Mouse (Mus musculus) myocyte (in vitro differentiated cells): ENCODE results near the gene Dusp18. TPM values are rescaled to one million over a fixed set of nuclear protein-coding genes. Genes with fewer than 3 reads are reported as not detected.

Experiments
- H3K27me3 ChIP-seq: one replicate; pipeline ENCODE4 v1.6.1; 2011; ENCODE audit not compliant: control insufficient read depth, insufficient read depth, insufficient read length
- H3K36me3 ChIP-seq: one replicate; pipeline ENCODE4 v1.6.1; 2011; ENCODE audit not compliant: control insufficient read depth, insufficient read depth
- H3K4me2 ChIP-seq: one replicate; pipeline ENCODE4 v1.6.1; 2011; ENCODE audit warnings: low read depth, control low read depth
- H3K4me3 ChIP-seq: one replicate; pipeline ENCODE4 v1.5.1; 2011; ENCODE audit warnings: mild to moderate bottlenecking, control low read depth, moderate library complexity
- H3K79me2 ChIP-seq: one replicate; pipeline ENCODE4 v1.6.1; 2011; ENCODE audit not compliant: control insufficient read depth, insufficient read depth
- H3ac ChIP-seq: one replicate; pipeline ENCODE4 v1.6.1; 2011; ENCODE audit not compliant: control insufficient read depth, insufficient read length
- CEBPB ChIP-seq: IDR thresholded peaks from 2 replicates; pipeline ENCODE4 v1.6.1; 2011; ENCODE audit warnings: mild to moderate bottlenecking, moderate library complexity; ENCODE audit not compliant: poor library complexity, insufficient read depth, severe bottlenecking
- E2F4 ChIP-seq: IDR thresholded peaks from one replicate; pipeline ENCODE4 v1.6.1; 2011; ENCODE audit warnings: mild to moderate bottlenecking, control low read depth, moderate library complexity; ENCODE audit not compliant: insufficient read depth
- MAX ChIP-seq: IDR thresholded peaks from one replicate; pipeline ENCODE4 v1.6.1; 2011; ENCODE audit warnings: low read depth, mild to moderate bottlenecking, control low read depth
- MYOD1 ChIP-seq, 3 experiments: IDR thresholded peaks; one replicate each; pipeline ENCODE4 v1.6.1; 2011; ENCODE audit warnings: control low read depth in 2 of 3, low read depth in 2 of 3, mild to moderate bottlenecking in 2 of 3, moderate library complexity in 1 of 3; ENCODE audit not compliant: insufficient read length in 2 of 3, control insufficient read depth in 1 of 3
- MYOG ChIP-seq, 3 experiments: IDR thresholded peaks; one replicate each; pipeline ENCODE4 v1.6.1; 2011; ENCODE audit warnings: control low read depth in 2 of 3, low read depth in 2 of 3, mild to moderate bottlenecking in 2 of 3; ENCODE audit not compliant: insufficient read length in 2 of 3, control insufficient read depth in 1 of 3, insufficient read depth in 1 of 3
- POLR2A ChIP-seq: IDR thresholded peaks from one replicate; pipeline ENCODE4 v1.6.1; 2011; ENCODE audit warnings: low read depth, mild to moderate bottlenecking, control low read depth, moderate library complexity; ENCODE audit not compliant: insufficient read length
- POLR2AphosphoS2 ChIP-seq: IDR thresholded peaks from one replicate; pipeline ENCODE4 v1.6.1; 2011; ENCODE audit warnings: low read depth, control low read depth; ENCODE audit not compliant: insufficient read length
- REST ChIP-seq: IDR thresholded peaks from one replicate; pipeline ENCODE4 v1.6.1; 2011; ENCODE audit warnings: mild to moderate bottlenecking, control low read depth, moderate library complexity; ENCODE audit not compliant: insufficient read depth, insufficient read length
- SRF ChIP-seq: IDR thresholded peaks from one replicate; pipeline ENCODE4 v1.6.1; 2011; ENCODE audit warnings: low read depth; ENCODE audit not compliant: control insufficient read depth, insufficient read length
- TCF12 ChIP-seq: IDR thresholded peaks from one replicate; pipeline ENCODE4 v1.6.1; 2011; ENCODE audit warnings: mild to moderate bottlenecking, control low read depth; ENCODE audit not compliant: poor library complexity, insufficient read depth, severe bottlenecking
- TCF3 ChIP-seq: IDR thresholded peaks from one replicate; pipeline ENCODE4 v1.6.1; 2011; ENCODE audit warnings: low read depth, control low read depth; ENCODE audit not compliant: insufficient read length
- USF1 ChIP-seq: IDR thresholded peaks from one replicate; pipeline ENCODE4 v1.6.1; 2011; ENCODE audit warnings: low read depth, mild to moderate bottlenecking, control low read depth, moderate library complexity
- polyA plus RNA-seq: library from polyadenylated mRNA; unstranded; fragments of >200 nt; fragmentation: generic; extraction: Trizol; gene quantifications from one replicate; pipeline ENCODE4 v1.2.1, GENCODE M21; 2012; ENCODE audit warnings: missing spikeins

The Dusp18 gene
- polyA plus RNA-seq, 1 experiment = 26.5 TPM

GRCm38 (mm10) chr11:3920476-3920875 is 25.4 kb downstream of the Dusp18 start:
- no peak overlapping the region for H3ac ChIP-seq
- no peaks in the 10 kb centered on the region for H3K27me3 ChIP-seq
- H3K4me2 ChIP-seq = no peak overlapping the region
- no peak overlapping the region for H3K4me3 ChIP-seq
- no peaks in the 10 kb centered on the region for H3K79me2 ChIP-seq
- no peaks in the 10 kb centered on the region for H3K36me3 ChIP-seq
- no peak for TF ChIP-seq MAX
- TF ChIP-seq MYOD1 (IDR thresholded peaks at IDR 0.05; ENCODE audit: control insufficient read depth in 1 of 3, insufficient read length in 2 of 3, low read depth in 2 of 3) = no peak
- TF ChIP-seq CEBPB = no peak
- TF ChIP-seq POLR2AphosphoS2 = no peak
- TF ChIP-seq SRF = no peak
- TF ChIP-seq TCF12 = no peak
- no peak for TF ChIP-seq MYOG (IDR thresholded peaks at IDR 0.05; ENCODE audit: control insufficient read depth in 1 of 3, insufficient read depth in 1 of 3, insufficient read length in 2 of 3, low read depth in 2 of 3)
- TF ChIP-seq TCF3 = no peak
- no peak for TF ChIP-seq REST
- TF ChIP-seq USF1 = no peak
- no peak for TF ChIP-seq POLR2A
- TF ChIP-seq E2F4 = no peak

GRCm38 (mm10) chr11:3921281-3921850 is 26.3 kb downstream of the Dusp18 start:
- Histone ChIP-seq H3K36me3 (no peaks in the 10 kb centered on the region), H3K27me3 (no peaks in the 10 kb centered on the region), H3K4me3 (no peak overlapping the region), H3ac (no peak overlapping the region), H3K79me2 (no peaks in the 10 kb centered on the region), H3K4me2 (peak overlapping the region; percentile 54)
- TF ChIP-seq REST (no peak), USF1 (no peak), MYOG (IDR thresholded peaks at IDR 0.05; ENCODE audit: control insufficient read depth in 1 of 3, insufficient read depth in 1 of 3, insufficient read length in 2 of 3, low read depth in 2 of 3) (no peak), MAX (no peak), POLR2A (no peak), TCF3 (no peak), SRF (no peak), POLR2AphosphoS2 (no peak), E2F4 (no peak), MYOD1 (IDR thresholded peaks at IDR 0.05; ENCODE audit: control insufficient read depth in 1 of 3, insufficient read length in 2 of 3, low read depth in 2 of 3) (no peak), TCF12 (no peak), CEBPB (no peak)

DNA sequence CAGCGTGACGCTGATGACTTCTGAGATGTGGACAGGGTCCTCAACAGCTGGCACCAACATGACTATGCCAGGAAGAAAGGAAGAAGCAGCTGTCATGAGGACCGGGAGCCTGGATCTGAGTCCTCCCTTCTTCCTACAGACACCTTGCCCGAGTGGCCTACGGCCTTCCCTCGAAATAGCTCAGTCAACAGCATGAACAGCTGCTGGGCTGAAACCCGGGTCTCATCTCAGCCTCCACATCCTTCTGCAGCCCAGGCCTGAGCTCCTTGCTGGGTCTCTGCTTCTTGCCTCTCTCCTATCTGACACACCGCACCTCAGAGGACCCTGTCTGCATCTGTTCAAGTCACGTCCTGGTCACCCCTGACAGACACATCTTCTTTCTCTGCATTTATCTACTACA is 27.1 kb downstream of the Dusp18 start:
- Histone ChIP-seq H3K4me2 (no peak overlapping the region), H3K4me3 (no peak overlapping the region)

DNA sequence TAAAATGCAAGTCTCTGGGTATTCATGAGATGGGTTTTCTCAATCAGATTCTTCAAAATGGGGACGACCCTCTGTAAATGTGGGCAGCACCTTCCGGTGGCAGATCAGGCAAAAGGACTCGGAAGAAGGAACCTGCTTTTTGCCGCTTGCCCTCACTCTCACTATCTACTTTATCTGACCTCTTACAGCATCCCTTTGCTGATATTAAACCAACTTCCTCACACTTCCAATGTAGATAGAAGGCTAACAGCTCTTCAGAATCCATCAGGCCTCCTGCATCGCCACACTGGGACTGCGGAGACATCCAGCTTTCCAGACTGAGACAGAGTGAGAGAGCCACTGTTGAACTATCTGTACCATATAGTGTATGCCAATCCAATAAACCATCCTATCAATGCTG is 27.7 kb downstream of the Dusp18 start:
- Histone ChIP-seq H3K4me3 (no peak overlapping the region), H3K36me3 (no peaks in the 10 kb centered on the region), H3K4me2 (no peak overlapping the region), H3K27me3 (no peaks in the 10 kb centered on the region), H3K79me2 (no peaks in the 10 kb centered on the region), H3ac (no peak overlapping the region)
- no peak for TF ChIP-seq TCF3
- TF ChIP-seq POLR2AphosphoS2 = no peak

More for the DNA sequence above, 27.1 kb downstream of the Dusp18 start:
- Histone ChIP-seq H3ac (no peak overlapping the region), H3K27me3 (no peaks in the 10 kb centered on the region), H3K36me3 (no peaks in the 10 kb centered on the region), H3K79me2 (no peaks in the 10 kb centered on the region)
- TF ChIP-seq USF1 = no peak
- no peak for TF ChIP-seq MYOG (IDR thresholded peaks at IDR 0.05; ENCODE audit: control insufficient read depth in 1 of 3, insufficient read depth in 1 of 3, insufficient read length in 2 of 3, low read depth in 2 of 3)
- TF ChIP-seq MYOD1 (IDR thresholded peaks at IDR 0.05; ENCODE audit: control insufficient read depth in 1 of 3, insufficient read length in 2 of 3, low read depth in 2 of 3) = no peak
- TF ChIP-seq REST = no peak
- TF ChIP-seq SRF = no peak
- no peak for TF ChIP-seq TCF12
- TF ChIP-seq POLR2A = no peak
- TF ChIP-seq E2F4 = no peak
- no peak for TF ChIP-seq TCF3

- Histone ChIP-seq H3ac (no peak overlapping the region), H3K4me2 (no peak overlapping the region), H3K4me3 (no peak overlapping the region), H3K36me3 (no peaks in the 10 kb centered on the region), H3K79me2 (no peaks in the 10 kb centered on the region), H3K27me3 (peaks cover 6% of the 10 kb centered on the region)
- no peak for TF ChIP-seq CEBPB
- TF ChIP-seq MYOG (IDR thresholded peaks at IDR 0.05; ENCODE audit: control insufficient read depth in 1 of 3, insufficient read depth in 1 of 3, insufficient read length in 2 of 3, low read depth in 2 of 3) = no peak
- TF ChIP-seq E2F4 = no peak
- TF ChIP-seq MYOD1 (IDR thresholded peaks at IDR 0.05; ENCODE audit: control insufficient read depth in 1 of 3, insufficient read length in 2 of 3, low read depth in 2 of 3) = no peak
- TF ChIP-seq TCF3 = no peak
- TF ChIP-seq MAX = no peak
- no peak for TF ChIP-seq USF1
- TF ChIP-seq REST = no peak
- TF ChIP-seq POLR2A = no peak
- no peak for TF ChIP-seq SRF
- TF ChIP-seq TCF12 = no peak
- TF ChIP-seq POLR2AphosphoS2 = no peak
These were observed 30.9 kb downstream of the Dusp18 start for GRCm38 (mm10) chr11:3925916-3926315.
